Mouse (Mus musculus) cerebellum, postnatal 36 days (tissue): ENCODE measurements around the gene Zzef1.

Experiments
- DNase-seq, 2 experiments: peaks; one replicate each; pipeline ENCODE4 v3.0.0; 2021 to 2022; ENCODE audit warnings: mixed read lengths in 2 of 2

Gene Zzef1

GRCm38 (mm10) chr11:72923116-72923515 lies 127.1 kb downstream of the Zzef1 start:
- DNase-seq: no peak

GRCm38 (mm10) chr11:72924458-72924857 lies 128.4 kb downstream of the Zzef1 start:
- DNase-seq: no peak

GRCm38 (mm10) chr11:72925067-72925466 lies 129.0 kb downstream of the Zzef1 start:
- DNase-seq: peak in 1 of 2 experiments; percentile 9

DNA sequence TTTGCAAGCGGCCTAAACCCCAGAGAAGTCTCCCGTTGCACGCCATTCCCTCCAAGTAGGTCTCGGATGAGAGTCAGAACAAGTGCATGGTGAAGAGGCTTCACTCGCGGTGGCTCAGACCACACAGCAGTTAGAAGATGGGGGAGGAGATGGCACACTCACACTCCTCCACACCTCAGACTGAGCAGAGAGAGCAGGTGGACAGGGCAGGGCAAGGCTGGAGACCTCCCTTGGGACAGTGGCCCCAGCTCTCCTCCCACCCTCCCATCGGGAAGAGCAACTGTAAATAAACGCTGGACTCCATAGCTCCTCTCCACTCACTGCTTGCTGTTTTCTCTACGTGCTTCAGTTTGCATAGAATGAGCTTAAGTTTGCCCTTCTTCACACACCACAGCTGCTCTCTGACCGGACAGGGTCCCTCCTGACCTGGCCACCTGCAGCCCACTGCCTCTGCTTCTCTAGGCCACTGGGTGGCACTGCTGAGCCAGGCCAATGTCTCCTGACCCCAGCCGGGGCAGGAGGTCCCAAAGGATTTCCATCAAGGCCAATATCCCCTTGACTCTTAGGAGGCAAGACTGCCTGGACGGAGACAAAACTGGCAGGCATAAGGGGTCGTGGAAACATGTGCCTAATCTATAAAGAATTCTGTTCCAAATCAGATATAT lies 130.3 kb downstream of the Zzef1 start:
- peak; percentile 63 to 66 for DNase-seq

DNA sequence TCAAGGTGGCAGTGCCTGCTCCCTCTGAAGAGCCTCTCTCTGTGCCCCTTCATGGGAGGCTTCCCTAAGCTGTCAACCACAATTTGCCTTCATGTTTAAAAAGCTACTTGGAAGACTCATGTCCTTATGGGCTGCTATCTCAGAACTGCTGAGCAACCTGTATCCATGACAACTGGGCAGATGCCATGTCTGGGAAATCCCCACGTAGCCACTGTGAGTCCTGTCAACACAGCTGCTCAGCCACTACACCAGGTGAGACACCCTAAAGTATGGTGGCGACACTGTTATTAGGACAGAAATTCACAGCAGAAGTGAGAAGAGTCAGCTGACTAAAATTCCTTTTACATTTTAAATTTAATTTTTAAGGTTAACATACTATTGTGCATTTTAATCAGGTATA lies 132.5 kb downstream of the Zzef1 start:
- DNase-seq: no peak

DNA sequence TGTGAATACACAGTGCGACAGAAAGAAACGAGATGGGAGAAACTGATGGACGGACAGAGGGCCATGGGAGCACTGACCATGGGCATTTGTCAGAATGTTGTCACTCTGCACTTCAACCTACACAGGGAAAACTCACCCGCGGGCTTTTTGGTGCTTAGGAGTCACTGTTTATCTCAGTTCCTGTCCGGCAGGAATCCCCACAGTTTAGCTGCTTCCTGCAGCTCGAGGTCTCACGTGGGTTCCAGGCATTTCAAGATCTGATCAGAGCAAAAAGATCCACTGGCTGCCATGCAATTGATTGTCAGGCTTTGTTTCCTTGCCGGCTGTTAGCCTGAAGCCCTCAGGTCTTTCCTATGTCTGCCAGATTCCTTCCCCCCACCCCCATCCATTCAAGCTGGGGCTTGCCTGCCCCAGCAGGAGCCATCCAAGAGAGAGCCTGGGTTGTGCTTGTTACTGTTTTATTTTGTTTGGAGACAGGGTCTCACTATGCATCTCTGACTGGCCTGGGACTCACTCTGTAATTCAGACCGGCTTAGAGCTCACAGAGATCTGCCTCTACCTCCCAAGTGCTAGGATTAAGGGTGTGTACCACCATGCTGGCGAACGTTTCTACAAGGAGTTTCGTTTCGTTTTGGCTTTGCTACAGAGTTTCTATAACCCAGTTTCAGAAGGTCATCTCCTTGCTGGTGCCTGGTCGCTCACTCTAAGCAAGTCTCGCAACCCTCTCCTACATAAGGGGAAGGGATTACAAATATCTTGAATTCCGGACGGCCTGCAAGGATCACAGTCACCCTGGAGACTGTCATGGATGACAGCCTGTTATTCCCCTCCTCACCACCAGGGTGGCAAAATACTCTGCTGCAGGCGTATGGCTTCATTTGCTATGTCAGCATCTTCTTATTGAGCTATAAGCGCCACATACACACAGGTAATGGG lies 144.4 kb downstream of the Zzef1 start:
- DNase-seq: peak; percentile 31 to 42

- DNase-seq: no peak
Measured at GRCm38 (mm10) chr11:72944996-72945793, 149.2 kb downstream of the Zzef1 start.

- no peak for DNase-seq
Measured at GRCm38 (mm10) chr11:72945875-72946559, 150.0 kb downstream of the Zzef1 start.

GRCm38 (mm10) chr11:72946560-72947119 lies 150.6 kb downstream of the Zzef1 start:
- no peak for DNase-seq

- DNase-seq: no peak
Measured at GRCm38 (mm10) chr11:72947840-72948239, 151.8 kb downstream of the Zzef1 start.

DNA sequence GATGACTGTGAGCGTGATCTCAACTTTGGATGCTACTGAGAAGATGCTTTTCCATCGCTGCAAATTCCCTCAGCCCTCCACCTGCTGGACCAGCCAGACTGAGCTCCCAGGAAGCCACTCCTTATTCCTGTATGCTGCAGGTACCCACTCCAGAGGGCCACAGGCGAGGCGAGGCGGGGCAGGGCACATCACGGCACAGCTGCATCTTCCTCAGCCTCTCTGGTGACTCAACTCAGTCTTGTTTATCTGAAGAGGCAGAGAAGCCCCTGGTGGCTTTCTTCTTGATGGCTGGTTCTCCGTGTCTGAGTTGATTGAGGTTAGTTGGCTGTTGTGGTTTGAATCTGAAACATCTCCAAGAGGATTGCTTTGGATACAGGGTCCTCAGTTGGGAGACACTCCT lies 152.2 kb downstream of the Zzef1 start:
- DNase-seq: no peak

DNA sequence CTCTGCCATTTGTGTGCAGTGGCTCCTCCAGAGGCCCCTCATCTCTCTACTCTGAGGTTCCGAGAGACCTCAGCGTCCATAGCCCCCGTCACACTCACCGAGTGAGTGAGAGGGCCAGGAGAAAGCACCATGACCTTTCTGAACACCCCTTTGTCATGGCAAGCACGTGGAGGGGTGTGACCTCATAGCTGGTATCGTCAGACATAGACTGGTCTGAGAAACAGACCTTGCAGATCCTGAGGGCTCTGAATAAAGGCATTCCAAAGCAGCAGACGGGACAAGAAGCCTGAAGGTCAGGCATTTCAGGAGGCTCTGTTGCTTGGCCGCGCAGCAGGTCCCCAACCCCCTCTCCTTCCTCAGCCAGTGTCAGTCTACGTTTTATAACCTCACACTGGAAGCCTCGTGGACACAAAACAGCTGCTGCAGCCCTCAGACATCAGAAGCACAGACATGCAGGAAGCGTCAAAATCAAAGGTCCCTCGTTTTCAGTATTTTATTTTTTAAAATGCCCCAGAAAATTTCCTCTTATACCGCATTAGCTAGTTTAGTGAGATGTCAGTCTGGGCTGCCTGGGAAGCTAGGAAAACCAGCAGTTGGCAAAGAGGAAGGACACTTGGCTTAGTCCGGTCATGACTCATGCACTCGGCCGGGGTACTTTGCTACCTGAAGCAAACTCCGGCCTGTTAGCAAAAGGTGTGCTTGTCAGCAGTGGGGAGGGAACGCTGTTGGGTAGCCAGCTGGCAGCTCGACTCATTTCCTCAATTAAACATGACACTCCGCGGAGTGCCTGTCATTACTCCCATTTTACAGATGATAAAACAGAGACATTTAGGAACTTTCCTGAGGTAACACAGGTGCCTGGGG lies 155.3 kb downstream of the Zzef1 start:
- peak; percentile 38 to 46 for DNase-seq

DNA sequence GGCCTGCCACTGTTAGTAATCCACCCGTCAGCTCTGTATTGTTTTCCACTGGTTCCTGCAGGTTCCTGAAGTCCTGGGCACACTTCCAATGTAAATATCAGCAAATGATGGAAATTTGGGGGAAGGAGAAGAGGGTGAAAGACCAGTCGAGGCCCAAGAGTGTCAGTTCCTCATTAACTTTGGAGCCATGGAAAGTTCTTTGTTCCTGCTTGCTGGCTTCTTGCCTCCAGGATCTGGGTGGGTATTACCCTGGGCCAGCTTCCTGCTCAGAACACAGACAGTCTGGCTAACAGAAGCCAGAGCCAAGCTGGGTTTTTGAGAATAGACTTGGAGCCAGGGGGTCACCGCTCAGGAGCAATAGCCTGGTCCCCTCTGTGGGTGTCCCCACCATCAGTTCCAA lies 156.2 kb downstream of the Zzef1 start:
- no peak for DNase-seq

- no peak for DNase-seq
Measured at GRCm38 (mm10) chr11:72952697-72953096, 156.7 kb downstream of the Zzef1 start.

GRCm38 (mm10) chr11:72953116-72953439 lies 157.1 kb downstream of the Zzef1 start:
- DNase-seq: no peak

- peak; percentile 46 to 55 for DNase-seq
Measured at GRCm38 (mm10) chr11:72953440-72954151, 157.6 kb downstream of the Zzef1 start.

DNA sequence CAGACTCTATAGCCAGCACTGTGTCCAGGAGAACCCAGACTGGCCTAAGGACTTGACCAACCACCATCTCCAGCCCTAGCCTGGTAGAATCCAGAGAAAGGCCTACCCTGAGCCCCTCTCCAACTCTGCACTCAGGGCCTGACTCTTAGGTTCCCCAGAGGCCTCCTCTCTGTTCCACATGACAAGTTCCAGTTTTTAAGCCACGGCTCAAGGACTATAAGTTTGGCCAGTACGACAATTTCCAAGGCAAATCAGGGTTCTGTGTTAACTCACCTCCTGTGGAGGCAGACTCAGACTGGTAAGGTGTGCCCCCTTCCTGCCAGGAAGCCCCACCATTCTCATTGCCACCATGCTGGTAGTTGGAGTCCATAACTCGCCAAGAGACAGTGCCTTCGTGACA lies 158.2 kb downstream of the Zzef1 start:
- no peak for DNase-seq

- DNase-seq: no peak
Measured at GRCm38 (mm10) chr11:72955339-72955974, 159.4 kb downstream of the Zzef1 start.

DNA sequence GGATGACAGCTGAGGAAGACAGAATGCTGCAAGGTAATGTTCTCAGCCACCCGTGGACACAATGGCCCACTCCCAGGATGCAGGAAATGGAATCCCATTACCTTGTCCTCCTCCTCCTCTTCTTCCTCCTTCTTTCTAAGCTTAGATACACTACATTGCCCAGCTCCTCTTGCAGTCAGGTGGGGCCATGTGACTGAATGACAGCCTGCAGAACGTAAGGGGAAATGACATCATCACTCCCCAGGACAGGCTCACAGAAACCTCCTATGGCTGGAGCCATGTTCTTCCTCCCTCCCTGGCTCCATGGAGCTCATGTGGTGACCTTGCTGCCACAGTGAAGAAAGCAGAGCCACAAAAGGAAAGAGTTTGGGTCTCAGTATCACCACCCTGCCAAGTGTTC lies 161.3 kb downstream of the Zzef1 start:
- no peak for DNase-seq
